Mouse (Mus musculus) liver, adult 2 months (tissue): ENCODE results near the gene Prpsap1. TPM values are rescaled to one million over a fixed set of nuclear protein-coding genes. Genes with fewer than 3 reads are reported as not detected.

ENCODE experiments used
- DNase-seq: peaks from one replicate; pipeline ENCODE4 v3.0.0-alpha.2; 2011; ENCODE audit warnings: low read depth, low spot score; ENCODE audit errors: extremely low read depth
- H3K27ac ChIP-seq: fragments of 200-500 bp; replicated peaks from 2 replicates; pipeline ENCODE4 v1.5.1; 2012; ENCODE audit warnings: low read depth, mild to moderate bottlenecking, control low read depth, inconsistent platforms, low read length; ENCODE audit not compliant: insufficient read depth
- H3K27me3 ChIP-seq: fragments of 200-500 bp; 2 replicates; pipeline ENCODE4 v1.6.1; 2012; ENCODE audit warnings: mild to moderate bottlenecking, moderate library complexity, low read length, inconsistent platforms; ENCODE audit not compliant: control insufficient read depth, insufficient read depth
- H3K36me3 ChIP-seq: fragments of 200-500 bp; 2 replicates; pipeline ENCODE4 v1.6.1; 2012; ENCODE audit warnings: low read length, inconsistent platforms; ENCODE audit not compliant: control insufficient read depth, insufficient read depth
- H3K4me1 ChIP-seq: fragments of 200-500 bp; 2 replicates; pipeline ENCODE4 v1.6.1; 2011; ENCODE audit warnings: low read length; ENCODE audit not compliant: control insufficient read depth, insufficient read depth
- H3K4me3 ChIP-seq: fragments of 200-500 bp; 2 replicates; pipeline ENCODE4 v1.5.1; 2011; ENCODE audit warnings: low read depth, mild to moderate bottlenecking, control low read depth, low read length, moderate library complexity; ENCODE audit not compliant: insufficient read depth
- H3K79me2 ChIP-seq: fragments of 200-500 bp; 2 replicates; pipeline ENCODE4 v1.6.1; 2012; ENCODE audit warnings: inconsistent platforms, mild to moderate bottlenecking, low read length, moderate library complexity; ENCODE audit not compliant: control insufficient read depth, insufficient read depth
- H3K9ac ChIP-seq: fragments of 200-500 bp; 2 replicates; pipeline ENCODE4 v1.6.1; 2012; ENCODE audit warnings: low read depth, mild to moderate bottlenecking, control low read depth, inconsistent platforms, low read length
- CTCF ChIP-seq: fragments of 200-500 bp; IDR thresholded peaks from 2 replicates; pipeline ENCODE4 v1.5.1; 2011; ENCODE audit warnings: low read depth, low read length, control low read depth
- POLR2A ChIP-seq: fragments of 200-500 bp; IDR thresholded peaks from 2 replicates; pipeline ENCODE4 v1.6.1; 2011; ENCODE audit warnings: low read length, control low read depth; ENCODE audit not compliant: insufficient read depth; ENCODE audit errors: extremely low read depth
- WGBS: fragments of 180-500 bp; shearing (Covaris S2); methylation state at CpG from one replicate; pipeline ENCODE4 v1.1.7; 2018; 5-methylcytosine and 5-hydroxymethylcytosine counted together
- polyA plus RNA-seq: library from polyadenylated mRNA; depleted of rRNA; stranded (reverse); fragments of >200 nt; gene quantifications from 2 replicates; pipeline ENCODE4 v1.2.3, GENCODE M21; 2012
- total RNA-seq: library from RNA; depleted of rRNA; stranded (reverse); fragments of >200 nt; gene quantifications from 2 replicates; pipeline ENCODE4 v1.2.3, GENCODE M21; 2014

Gene Prpsap1
- total and polyA plus RNA-seq, 2 experiments = 37.7 to 72.8 TPM

DNA sequence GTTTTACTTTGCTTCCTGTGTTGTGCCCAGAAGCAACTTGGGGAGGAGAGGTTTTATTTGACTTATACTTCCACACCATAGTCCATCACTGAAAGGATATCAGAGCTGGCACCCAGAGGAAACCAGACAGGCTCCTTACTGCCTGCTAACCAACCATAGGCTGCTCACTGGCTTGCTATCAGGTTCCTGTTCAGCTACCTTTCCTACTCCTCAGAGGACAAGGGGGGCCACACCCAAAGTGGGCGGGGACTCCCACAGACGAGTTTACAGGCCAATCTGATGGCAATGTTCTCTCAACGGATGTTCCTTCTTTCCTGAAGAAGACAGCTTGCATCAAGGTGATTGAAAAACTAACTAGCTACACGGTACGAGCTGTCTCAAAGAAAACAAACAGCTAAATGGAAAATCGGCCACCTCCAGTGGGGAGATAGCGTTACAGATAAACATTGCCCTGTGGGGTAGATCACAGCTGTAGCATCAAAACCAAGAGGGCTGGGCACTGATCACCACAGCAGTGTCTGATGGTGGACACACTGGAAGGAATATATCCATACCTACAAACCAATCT, 17.4 kb upstream of the Prpsap1 start:
- Histone ChIP-seq H3K79me2 (no peaks in the 10 kb centered on the region), H3K4me3 (no peak overlapping the region), H3K36me3 (no peaks in the 10 kb centered on the region), H3K4me1 (no peaks in the 10 kb centered on the region), H3K27me3 (no peaks in the 10 kb centered on the region), H3K9ac (no peak overlapping the region), H3K27ac (no peak overlapping the region)
- DNase-seq = no peak
- no peak for TF ChIP-seq CTCF
- no peak for TF ChIP-seq POLR2A
- WGBS = 64% methylated on average over 7 of the region's 7 CpGs

DNA sequence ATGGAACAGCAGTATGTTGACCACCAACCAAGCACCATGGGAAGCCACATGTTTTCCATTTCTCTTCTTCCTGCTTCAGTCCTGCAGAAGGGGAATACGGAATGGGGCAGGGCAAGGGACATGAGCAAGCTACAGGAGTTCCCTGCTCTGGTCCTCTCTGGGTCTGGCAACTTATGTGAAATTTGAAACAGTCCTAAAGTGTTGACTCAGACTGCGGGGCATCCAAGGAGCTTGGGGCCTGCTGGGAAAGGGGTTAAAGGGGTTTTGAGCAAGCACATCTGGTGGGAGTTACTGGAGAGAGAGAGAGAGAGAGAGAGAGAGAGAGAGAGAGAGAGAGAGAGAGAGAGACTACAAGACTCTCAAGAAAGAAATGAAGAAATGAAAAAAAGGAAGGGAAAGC, 14.7 kb upstream of the Prpsap1 start:
- no peaks in the 10 kb centered on the region for H3K4me1 ChIP-seq
- no peaks in the 10 kb centered on the region for H3K27me3 ChIP-seq
- no peak for DNase-seq
- no peak overlapping the region for H3K4me3 ChIP-seq
- TF ChIP-seq POLR2A (no peak), CTCF (no peak)
- no peaks in the 10 kb centered on the region for H3K79me2 ChIP-seq
- no peak overlapping the region for H3K27ac ChIP-seq
- H3K9ac ChIP-seq = no peak overlapping the region
- no peaks in the 10 kb centered on the region for H3K36me3 ChIP-seq
- WGBS = 79% methylated on average over 2 of the region's 2 CpGs

DNA sequence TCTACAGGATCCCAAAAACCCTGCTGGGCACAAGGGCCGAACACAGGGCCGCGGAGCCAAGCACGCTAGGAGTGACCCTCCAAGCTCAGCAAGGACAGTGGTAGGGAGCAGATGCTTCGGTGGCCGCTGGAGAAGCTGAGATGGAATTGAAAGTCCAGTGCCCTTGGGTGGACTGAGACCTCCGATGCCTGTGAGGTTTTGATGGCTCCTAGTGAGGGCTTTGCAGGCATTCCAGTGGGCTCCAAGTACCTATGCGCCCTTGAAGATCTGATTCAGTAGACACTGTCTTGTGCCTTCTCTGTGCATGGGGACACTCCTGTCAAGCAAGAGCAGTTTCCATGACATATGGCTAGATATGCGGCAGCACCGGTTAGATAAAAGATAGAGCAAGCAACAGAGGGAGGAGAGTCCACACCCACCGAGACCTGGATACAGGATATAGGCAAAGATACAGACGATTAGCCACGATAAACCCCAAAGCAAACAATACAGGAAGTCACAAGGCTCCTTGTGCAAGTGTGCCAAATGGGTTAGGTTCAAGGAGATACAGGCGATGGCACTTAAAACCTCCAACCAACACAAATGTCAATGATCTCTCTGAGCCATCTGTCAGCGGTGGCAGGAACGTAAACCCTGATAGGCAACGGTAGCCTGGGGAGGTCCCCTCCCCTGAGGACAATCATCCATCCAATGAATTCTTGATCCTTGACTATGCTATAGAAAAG, 12.3 kb upstream of the Prpsap1 start:
- H3K9ac ChIP-seq = no peak overlapping the region
- no peaks in the 10 kb centered on the region for H3K4me1 ChIP-seq
- no peak for DNase-seq
- TF ChIP-seq POLR2A = no peak
- WGBS = 84% methylated on average over 17 of the region's 17 CpGs
- H3K36me3 ChIP-seq = no peaks in the 10 kb centered on the region
- H3K27me3 ChIP-seq = no peaks in the 10 kb centered on the region
- no peak overlapping the region for H3K27ac ChIP-seq
- no peaks in the 10 kb centered on the region for H3K79me2 ChIP-seq
- H3K4me3 ChIP-seq = no peak overlapping the region

DNA sequence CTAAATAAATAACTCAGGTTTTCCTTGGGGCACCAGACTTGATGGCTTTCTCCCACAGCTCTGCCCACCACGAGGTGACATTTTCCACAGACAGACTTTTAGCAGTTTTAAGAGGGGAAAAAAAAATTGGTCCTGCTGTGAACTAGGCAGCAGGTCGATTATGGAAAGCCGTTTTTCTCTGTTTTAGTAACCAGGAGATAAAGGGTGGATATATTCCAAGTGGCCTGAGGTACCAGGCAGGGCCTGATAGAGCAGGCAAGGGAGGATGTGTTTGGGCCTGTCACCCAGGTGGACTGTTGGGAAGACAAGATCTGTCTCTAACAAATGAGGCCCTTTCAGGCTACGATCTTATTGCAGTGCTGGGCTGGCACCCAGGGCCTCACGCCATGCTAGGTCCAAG, 11.6 kb upstream of the Prpsap1 start:
- no peak overlapping the region for H3K27ac ChIP-seq
- no peaks in the 10 kb centered on the region for H3K36me3 ChIP-seq
- no peaks in the 10 kb centered on the region for H3K4me1 ChIP-seq
- no peaks in the 10 kb centered on the region for H3K79me2 ChIP-seq
- no peak for DNase-seq
- WGBS = 78% methylated on average over 5 of the region's 5 CpGs
- H3K4me3 ChIP-seq = no peak overlapping the region
- no peak overlapping the region for H3K9ac ChIP-seq
- H3K27me3 ChIP-seq = no peaks in the 10 kb centered on the region
- TF ChIP-seq CTCF (no peak), POLR2A (no peak)

DNA sequence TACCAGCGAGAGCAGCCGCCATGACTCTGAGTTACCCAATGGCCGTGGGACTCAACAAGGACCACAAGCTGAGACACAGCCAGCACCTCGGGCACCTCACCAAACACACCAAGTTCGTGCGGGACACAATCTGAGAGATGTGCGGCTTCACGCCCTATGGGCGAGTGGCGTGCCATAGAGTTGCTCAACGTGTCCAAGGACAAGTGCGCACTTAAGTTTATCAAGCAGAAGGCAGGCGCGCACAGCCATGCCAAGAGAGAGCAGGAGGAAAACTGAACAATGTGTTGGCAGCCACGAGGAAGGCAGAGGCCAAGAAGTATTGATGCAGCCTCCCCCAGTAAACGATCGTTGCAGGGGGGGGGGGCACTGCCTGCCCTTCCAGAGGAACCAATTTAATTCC, 10.5 kb upstream of the Prpsap1 start:
- DNase-seq = no peak
- no peaks in the 10 kb centered on the region for H3K79me2 ChIP-seq
- 89% methylated on average over 17 of the region's 17 CpGs for WGBS
- H3K4me3 ChIP-seq = no peak overlapping the region
- no peak overlapping the region for H3K27ac ChIP-seq
- no peaks in the 10 kb centered on the region for H3K4me1 ChIP-seq
- TF ChIP-seq POLR2A (no peak), CTCF (no peak)
- no peaks in the 10 kb centered on the region for H3K27me3 ChIP-seq
- H3K36me3 ChIP-seq = no peaks in the 10 kb centered on the region
- no peak overlapping the region for H3K9ac ChIP-seq
